Mouse (Mus musculus) left cerebral cortex, adult 8-10 months (tissue): ENCODE results near the gene Fbxw10. TPM values are rescaled to one million over a fixed set of nuclear protein-coding genes. Genes with fewer than 3 reads are reported as not detected.
A peak's percentile ranks its signal among the peaks of the same experiment; 100 is the strongest.

ENCODE experiments used
- DNase-seq, 2 experiments: peaks; one replicate each; pipeline ENCODE4 v3.0.0; 2022; ENCODE audit warnings: low spot score in 2 of 2
- total RNA-seq, 4 experiments: library from RNA; stranded (reverse); gene quantifications; 2 replicates each; pipeline ENCODE4 v1.2.4; 2022

Fbxw10 gene
- total RNA-seq, 4 experiments from 2014 or later, result 0.63 to 2.2 (median 1.0) TPM

GRCm38 (mm10) chr11:62831906-62832305, 15.0 kb upstream of the Fbxw10 start:
- no peak for DNase-seq

DNA sequence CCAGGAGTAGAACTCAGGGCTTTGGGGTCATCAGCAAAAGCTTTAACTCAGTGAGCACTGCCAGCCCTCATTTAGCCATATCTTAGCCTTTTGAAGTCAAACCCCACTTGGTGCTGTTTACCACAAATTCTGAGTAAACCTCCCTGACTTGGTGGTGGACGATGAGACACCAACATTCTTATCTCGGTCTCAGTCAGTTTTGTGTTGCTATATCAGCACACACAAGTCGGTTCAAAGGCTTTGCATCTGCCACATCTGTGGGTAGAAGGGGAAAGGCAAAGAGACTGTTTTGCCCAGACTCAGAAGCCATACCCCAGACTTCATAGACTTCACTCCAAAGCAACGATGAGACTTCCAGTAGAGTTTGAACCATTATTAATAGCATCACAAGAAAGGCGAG, 2.3 kb upstream of the Fbxw10 start:
- DNase-seq, result no peak

- no peak for DNase-seq
Measured at GRCm38 (mm10) chr11:62845730-62846129, 1.1 kb upstream of the Fbxw10 start.

DNA sequence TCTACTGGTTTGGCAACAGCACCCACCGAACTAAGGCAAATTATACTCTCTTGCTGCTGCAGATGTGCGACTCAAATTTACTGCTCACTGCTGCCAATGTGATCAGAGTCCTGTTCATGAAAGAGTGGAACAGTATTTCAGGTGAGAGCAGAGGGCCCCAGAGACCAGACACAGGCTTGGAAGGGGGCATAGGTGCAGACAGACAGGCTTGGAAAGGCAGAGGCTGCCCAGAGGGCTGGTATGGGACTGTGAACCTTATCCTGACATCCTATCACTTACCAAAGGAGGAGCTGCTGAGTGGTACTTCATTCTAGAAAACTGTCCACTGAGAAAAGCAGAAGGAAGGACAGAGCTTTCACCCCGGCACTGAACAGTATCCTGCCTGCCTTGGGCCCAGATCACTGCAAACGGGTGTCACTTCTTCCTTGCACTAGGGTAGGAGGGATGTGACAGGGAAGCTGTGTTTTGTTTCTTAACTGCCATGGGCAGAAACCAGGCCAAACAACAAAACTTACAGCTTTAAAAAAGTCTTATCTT, 854 bp downstream of the Fbxw10 start:
- no peak for DNase-seq

- no peak for DNase-seq
Measured at GRCm38 (mm10) chr11:62848301-62848700, 1.4 kb downstream of the Fbxw10 start.

- no peak for DNase-seq
Measured at GRCm38 (mm10) chr11:62851199-62851598, 4.3 kb downstream of the Fbxw10 start.

DNA sequence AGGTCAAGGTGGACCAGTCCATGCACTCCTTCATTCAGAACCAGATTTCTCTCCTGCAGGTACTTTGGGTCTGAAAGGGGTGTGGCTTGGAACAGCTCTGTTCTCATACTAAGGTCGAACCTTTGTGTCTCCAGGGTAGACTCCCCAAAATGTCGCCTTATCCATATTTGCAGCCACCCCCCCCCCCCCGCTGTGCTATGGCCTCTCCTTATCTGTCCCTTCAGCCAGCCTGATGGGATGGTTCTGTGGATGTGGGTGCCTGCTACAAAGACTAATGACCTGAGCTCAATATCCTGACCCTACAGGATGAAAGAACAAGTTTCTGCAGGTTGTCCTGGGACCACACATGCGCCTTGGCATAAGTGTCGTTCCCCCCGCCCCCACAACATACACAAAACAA, 6.5 kb downstream of the Fbxw10 start:
- DNase-seq, result no peak

DNA sequence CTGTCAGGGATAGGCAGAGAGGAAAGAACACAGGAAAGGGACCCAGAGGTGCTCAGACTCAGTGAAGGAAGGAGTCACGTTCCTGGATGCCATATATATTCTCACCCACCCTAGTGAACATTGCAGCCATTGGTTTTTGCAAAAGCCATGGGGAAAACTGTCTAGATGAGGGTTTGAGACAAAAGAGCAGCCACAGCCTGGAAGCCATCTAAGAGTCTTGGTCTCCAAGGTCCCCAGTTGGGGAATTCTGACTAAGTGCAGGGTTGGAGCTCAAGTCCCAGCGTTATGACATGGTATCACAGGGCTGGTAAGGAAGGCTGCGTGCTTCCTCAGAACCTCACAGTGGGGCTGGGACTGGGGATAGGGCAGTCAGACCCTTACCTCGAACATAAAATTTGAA, 18.7 kb downstream of the Fbxw10 start:
- DNase-seq, result no peak

GRCm38 (mm10) chr11:62866685-62867084, 19.8 kb downstream of the Fbxw10 start:
- DNase-seq, result no peak

DNA sequence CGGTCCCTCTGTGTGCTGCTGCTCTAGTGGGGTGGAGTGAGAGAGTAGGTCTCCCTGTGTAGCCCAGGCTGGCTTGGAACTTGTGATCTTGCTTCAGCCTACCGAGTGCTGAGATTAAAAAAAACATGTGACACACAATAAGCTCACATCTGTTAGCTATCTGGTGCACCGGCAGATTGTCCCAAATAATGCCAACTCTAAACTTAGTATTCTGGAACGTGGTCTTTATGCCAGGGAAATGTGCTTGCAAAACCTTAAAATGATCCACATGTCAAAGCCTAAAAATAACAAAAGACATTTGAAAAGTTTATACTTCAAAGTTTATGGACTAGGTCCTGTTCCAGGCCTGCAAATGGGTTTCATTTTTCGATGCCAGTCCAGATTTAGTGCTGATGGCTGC, 22.3 kb downstream of the Fbxw10 start:
- DNase-seq, result no peak

DNA sequence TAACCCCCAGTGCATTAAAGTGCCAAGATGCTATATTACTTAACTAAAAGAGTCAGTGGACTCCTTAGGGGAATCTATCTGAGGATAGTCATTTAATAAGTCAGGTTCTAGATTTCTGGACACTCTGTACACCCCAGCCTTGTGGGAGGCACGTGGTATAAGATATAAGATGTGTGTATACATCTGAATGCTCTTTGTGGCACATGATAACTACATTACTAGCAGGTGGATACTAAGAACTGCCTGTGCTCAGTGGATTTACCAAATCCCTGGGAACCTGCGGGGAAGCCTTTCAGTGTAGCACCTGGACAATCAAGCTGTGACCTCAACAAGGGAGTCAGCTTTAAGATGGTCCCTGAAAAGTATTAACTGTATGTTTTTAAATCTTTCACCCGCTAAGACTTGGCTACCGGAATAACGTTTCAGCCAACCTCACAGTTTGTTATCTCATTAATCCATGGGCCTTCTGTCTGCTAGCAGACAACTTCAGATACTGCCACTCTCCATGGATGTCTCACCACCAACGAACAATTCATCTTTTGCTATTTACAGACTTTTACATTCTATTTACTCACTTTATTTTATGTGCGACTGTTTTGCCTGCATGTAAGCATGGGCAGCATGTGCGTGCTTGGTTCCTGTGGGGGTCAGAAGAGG, 23.0 kb downstream of the Fbxw10 start:
- DNase-seq, result no peak

DNA sequence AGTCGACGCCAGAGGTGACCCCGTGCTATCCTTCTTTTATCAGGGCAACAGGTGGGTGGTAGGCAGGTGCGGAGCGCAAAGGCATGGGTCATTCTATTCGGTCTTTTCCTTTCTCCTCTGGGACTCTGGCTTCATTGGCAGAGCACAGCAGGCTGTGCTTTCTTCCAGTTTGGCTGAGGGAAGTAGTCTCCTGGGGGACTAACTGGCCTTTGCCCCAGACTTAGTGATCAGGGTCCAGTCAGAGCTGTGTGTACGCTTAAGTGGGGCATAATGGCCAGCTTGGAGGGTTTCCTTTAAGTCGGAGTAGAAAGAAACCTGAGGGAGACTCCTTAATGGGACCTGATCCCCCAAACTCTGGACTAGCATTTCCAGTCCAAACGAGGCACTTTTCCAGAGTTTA, 26.6 kb downstream of the Fbxw10 start:
- DNase-seq, result no peak

- DNase-seq, result no peak
Measured at GRCm38 (mm10) chr11:62875696-62876095, 28.8 kb downstream of the Fbxw10 start.

DNA sequence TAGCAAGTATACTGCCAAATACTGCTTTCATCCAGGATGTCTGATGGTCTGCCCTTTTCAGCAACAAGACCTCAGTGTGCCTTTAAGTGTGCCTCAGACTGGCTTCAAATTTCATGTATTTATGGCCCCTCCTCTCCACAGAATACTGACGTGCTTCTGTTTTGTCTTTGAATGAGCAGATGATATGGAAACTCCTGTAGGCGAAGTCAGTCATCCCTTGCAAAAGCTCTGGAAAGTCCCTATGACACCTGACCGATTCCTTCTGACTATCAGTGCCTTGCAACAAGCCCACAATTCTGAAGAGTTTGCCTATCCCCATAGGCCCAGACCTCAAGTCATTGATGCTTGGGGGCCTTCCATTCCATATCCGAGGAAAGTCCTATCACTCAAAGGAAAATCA, 29.6 kb downstream of the Fbxw10 start:
- DNase-seq, result no peak

DNA sequence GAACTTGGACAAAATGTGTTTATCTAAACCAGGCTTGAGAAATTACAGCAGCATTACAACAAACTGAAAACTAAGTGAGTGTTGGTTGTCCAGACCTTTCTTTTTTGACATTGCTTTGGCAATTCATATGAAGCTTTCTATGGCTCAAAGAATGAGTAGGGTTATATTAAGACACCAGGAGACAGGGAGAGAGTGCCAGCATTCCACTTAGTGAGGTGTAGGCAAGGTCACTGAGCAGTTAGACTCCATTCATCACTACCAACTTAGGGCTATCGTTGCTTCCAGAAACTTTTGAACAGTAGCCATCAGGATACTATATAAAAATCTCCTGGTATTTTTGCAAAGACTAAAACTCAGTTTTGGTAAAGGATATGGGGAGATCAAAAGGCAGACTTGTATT, 30.5 kb downstream of the Fbxw10 start:
- no peak for DNase-seq

DNA sequence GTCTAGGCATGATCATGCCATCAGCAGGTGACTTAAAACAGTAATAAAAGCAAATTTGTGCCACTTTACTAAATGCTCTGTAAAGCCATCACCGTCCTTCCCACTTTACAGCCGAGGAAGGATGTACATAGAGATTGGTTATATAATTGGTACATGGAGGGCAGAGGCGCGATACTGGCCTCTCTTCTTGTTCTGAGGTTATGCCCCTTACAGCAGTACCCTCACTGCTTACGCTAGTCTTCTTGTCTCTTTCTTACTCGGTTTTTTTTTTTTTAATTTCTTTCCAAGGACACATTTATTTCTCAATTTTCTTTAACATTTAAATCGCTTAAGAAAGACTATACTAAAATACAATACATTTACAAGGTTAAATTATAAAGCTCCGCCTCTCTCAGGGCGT, 31.9 kb downstream of the Fbxw10 start:
- no peak for DNase-seq

- peak; percentile 93 to 97 for DNase-seq
Measured at GRCm38 (mm10) chr11:62879220-62880048, 32.6 kb downstream of the Fbxw10 start, which contains the start of gene Tvp23b. Tvp23b (plus strand) TSS chr11:62879455.

DNA sequence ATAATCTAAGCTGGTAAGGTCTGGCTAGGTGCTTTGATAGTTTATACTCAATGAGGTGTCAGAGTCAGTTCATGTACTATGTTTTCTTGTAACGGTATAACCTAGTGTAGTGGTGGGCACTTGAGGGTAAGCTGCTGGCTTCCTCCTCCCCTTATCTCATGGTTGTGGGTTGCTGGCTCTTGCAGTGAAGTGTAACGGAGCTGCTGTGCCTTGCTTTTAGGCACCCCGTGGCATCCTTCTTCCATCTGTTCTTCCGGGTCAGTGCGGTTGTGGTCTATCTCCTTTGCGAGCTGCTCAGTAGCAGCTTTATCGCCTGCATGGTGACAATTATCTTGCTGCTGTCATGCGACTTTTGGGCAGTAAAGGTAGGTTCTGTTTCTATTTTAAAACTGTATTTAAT, 36.5 kb downstream of the Fbxw10 start:
- no peak for DNase-seq

DNA sequence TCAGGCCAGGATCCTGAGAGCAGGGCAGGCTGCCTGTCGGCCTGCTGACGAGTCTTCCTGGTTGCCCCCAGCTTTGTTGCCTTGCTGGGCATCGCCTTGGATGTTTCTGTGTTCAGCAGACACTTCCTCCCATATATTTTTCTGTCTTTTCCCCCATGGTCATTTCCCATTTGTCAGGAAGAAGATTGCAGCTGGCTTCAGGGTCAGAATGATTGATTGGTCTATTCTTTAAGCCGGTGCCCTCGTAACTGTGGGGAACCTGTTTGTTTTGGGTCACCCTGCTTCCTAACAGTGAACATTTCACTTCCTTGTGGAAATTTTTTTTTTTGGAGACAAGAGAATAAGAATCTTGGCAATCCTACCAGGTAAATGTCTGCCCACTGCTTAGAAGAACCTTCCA, 38.5 kb downstream of the Fbxw10 start:
- no peak for DNase-seq

DNA sequence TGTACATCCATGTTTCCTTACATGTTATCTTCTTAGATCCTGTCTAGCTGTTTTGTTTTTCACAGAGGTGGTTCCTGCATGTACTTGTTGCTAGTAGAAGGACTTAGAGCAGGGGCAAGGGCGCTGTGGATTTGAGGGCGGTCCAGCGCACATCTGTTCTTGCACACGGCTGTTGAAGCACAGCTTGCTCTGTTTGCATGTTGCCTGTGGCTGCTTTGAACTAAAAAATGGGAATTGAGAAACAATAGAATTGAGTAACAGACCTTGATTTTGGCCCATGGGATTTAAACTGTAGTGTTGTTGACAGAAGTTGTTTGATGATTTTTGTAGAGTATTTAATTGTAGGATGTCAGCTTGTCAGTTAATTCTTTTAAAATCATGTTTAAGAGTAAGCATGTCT, 43.9 kb downstream of the Fbxw10 start:
- no peak for DNase-seq

DNA sequence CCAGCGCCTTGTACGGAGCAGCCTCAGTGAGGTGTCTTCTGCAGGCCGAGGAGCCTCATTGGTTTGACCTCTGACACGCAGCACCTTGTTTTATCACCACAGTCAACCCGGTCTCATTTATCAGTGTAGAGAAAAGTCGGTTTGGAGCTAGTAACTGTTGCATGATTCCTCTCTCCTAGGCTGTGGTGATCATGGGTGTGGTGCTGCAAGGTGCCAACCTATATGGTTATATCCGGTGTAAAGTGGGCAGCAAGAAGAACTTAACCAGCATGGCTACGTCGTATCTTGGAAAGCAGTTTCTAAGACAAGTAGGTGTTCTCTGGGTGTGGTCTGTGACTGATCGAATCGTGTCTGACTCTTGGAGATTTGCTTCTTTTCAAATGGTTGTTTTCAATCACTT, 44.9 kb downstream of the Fbxw10 start:
- no peak for DNase-seq

DNA sequence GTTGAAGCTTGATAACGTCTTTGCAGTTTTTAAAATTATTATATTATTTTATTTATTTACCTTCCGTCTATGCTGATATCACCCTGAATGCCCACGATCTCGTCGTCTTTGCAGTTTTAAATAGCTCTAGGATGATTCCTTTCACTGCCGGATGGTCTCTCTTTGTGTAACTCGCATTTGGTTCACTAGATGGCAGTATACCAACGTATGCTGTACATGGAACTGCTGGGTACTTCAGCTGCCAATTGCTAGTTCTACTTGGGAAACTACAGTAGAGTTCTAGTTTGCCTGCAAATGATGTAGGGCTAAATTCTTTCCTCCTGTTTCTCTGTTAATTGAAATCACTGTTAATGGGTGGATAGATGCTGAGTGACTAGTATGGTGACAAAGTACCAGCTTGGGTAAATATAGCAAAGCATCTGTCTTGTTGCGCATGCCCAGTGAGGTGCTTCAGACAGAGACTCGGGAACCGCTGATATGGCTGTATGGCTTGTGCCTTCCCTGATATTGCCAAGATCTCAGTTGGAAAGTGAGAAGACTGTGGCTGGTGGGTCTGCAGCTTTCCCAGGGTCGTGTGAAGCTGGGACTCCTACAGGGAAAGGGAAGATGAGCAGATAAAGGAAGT, 54.9 kb downstream of the Fbxw10 start:
- peak in 1 of 2 experiments; percentile 41 for DNase-seq
